Comparison of ENCODE assay signal across 19 mouse cellular contexts in genomic region chr4:63254151-63254550, GRCm38 (mm10). TPM values are rescaled to one million over a fixed set of nuclear protein-coding genes. Genes with fewer than 3 reads are reported as not detected.
DNase-seq lines count a peak whose midpoint lies in the region; ATAC-seq and TF ChIP-seq lines count a peak whose summit lies in the region.
"Had no signal": no experiment of that assay in that cellular context is flagged by ENCODE, and none has a peak within 500 bp of the region (broad histone marks: within the 10 kb centered on the region; RNA-seq: fewer than 3 reads in every experiment).

No protein-coding gene starts in this region.

- DNase-seq in gastrocnemius, adult 2 months: no peak
- DNase-seq in gastrocnemius, postnatal 14 days: no peak
- peak; percentile 50 to 53 for DNase-seq in kidney, adult 8-10 months
- DNase-seq in kidney, postnatal 14 days: peak; percentile 30
- DNase-seq in kidney, postnatal 36 days: peak; percentile 59 to 63
- no peak for DNase-seq in heart, postnatal 25 days (ENCODE audit: low spot score)
- DNase-seq: adrenal gland, postnatal 14 days; cerebellum, adult 8-10 months; cerebellum, postnatal 14 days; embryo, embryonic 11 days had no signal

- ATAC-seq in kidney, embryonic 16.5 days (ENCODE audit: low FRiP score, low TSS enrichment): no peak
- ATAC-seq: activated CD4-positive, CD25-positive, alpha-beta regulatory T cell, adult 4 months; forebrain, embryonic 16.5 days; hindbrain, embryonic 16.5 days; Patski had no signal

- H3K27ac ChIP-seq in gastrocnemius, adult 2 months: peak overlapping the region; percentile 24; the same call in 1 of the 2 replicates
- H3K27ac ChIP-seq in kidney, embryonic 16.5 days (ENCODE audit: low read length): no peak overlapping the region
- H3K27ac ChIP-seq: embryonic facial prominence, embryonic 12.5 days; forebrain, embryonic 12.5 days; heart, embryonic 13.5 days; hindbrain, embryonic 12.5 days had no signal

- peaks cover 4% of the 10 kb centered on the region; the same call in 1 of the 2 replicates for H3K36me3 ChIP-seq in kidney, embryonic 16.5 days (ENCODE audit: insufficient read depth, low read length)
- H3K36me3 ChIP-seq: forebrain, embryonic 12.5 days; hindbrain, embryonic 12.5 days had no signal

- H3K4me3 ChIP-seq in gastrocnemius, adult 2 months: no peak overlapping the region
- H3K4me3 ChIP-seq in kidney, embryonic 16.5 days (ENCODE audit: low read length): no peak overlapping the region
- H3K4me3 ChIP-seq: embryonic facial prominence, embryonic 12.5 days; forebrain, embryonic 12.5 days; heart, embryonic 13.5 days; hindbrain, embryonic 12.5 days had no signal

- H3K27me3 ChIP-seq in kidney, embryonic 16.5 days (ENCODE audit: insufficient read depth, low read length): no peaks in the 10 kb centered on the region
- H3K27me3 ChIP-seq: embryonic facial prominence, embryonic 12.5 days; forebrain, embryonic 12.5 days; heart, embryonic 13.5 days; hindbrain, embryonic 12.5 days; Patski had no signal

- H3K9ac ChIP-seq in kidney, embryonic 16.5 days (replicated peaks; ENCODE audit: low read length): no peak overlapping the region
- H3K9ac ChIP-seq: embryonic facial prominence, embryonic 12.5 days; forebrain, embryonic 12.5 days; heart, embryonic 13.5 days; hindbrain, embryonic 12.5 days had no signal

- no peaks in the 10 kb centered on the region for H3K9me3 ChIP-seq in kidney, embryonic 16.5 days (ENCODE audit: low read length)
- H3K9me3 ChIP-seq: embryonic facial prominence, embryonic 12.5 days; forebrain, embryonic 12.5 days; heart, embryonic 13.5 days; hindbrain, embryonic 12.5 days had no signal

- intact Hi-C loops in gastrocnemius, adult 2 months (cut with DNase I): no loop called here
- intact Hi-C loops in gastrocnemius, postnatal 14 days (cut with DNase I; ENCODE audit: low total_unique reads): no loop called here
- intact Hi-C loops in heart, postnatal 25 days (cut with DNase I): no loop called here

- WGBS in kidney, embryonic 16.5 days: 69% methylated on average over 2 of the region's 2 CpGs

- H3K4me2 ChIP-seq in kidney, embryonic 16.5 days (replicated peaks; ENCODE audit: low read depth, low read length): no peak overlapping the region
- H3K4me2 ChIP-seq: embryonic facial prominence, embryonic 12.5 days; forebrain, embryonic 12.5 days; heart, embryonic 13.5 days; hindbrain, embryonic 12.5 days had no signal

- peaks cover 3% of the 10 kb centered on the region; the same call in 1 of the 2 replicates for H3K4me1 ChIP-seq in kidney, embryonic 16.5 days (ENCODE audit: insufficient read depth, low read length)
- H3K4me1 ChIP-seq: embryonic facial prominence, embryonic 12.5 days; forebrain, embryonic 12.5 days; heart, embryonic 13.5 days; hindbrain, embryonic 12.5 days had no signal

- no peak for TF ChIP-seq CTCF in gastrocnemius, adult 2 months (IDR thresholded peaks at IDR 0.05)

RNA-seq across cellular contexts. Expression of gene Col27a1, which starts 40.3 kb away (rescaled TPM):
- under 1 TPM; 0.23 to 0.75 TPM for total RNA-seq in gastrocnemius, adult 2 months (2021)
- 1 to 10 TPM; 1.9 to 2.6 TPM for total RNA-seq in gastrocnemius, postnatal 14 days (2021)
- 7.3 and 7.8 TPM in 2 replicates for polyA plus RNA-seq in kidney, embryonic 16.5 days (2015; fragmentation: Nextera tagmentation; extraction: Ambion mirVana)
- 1 to 10 TPM; 1.3 to 1.7 TPM for total RNA-seq in heart, postnatal 25 days (2021)

Comparison
In these comparisons a context has a peak if more than half of its experiments do, and no peak if none do; other contexts are left out.
1. DNase-seq: peak in kidney, adult 8-10 months (2 of 2), kidney, postnatal 14 days (single experiment) and kidney, postnatal 36 days (2 of 2); none in gastrocnemius, adult 2 months (single experiment), gastrocnemius, postnatal 14 days (single experiment) and heart, postnatal 25 days (single experiment).